Mouse (Mus musculus): ENCODE measurements around the gene 1600014C10Rik. TPM values are rescaled to one million over a fixed set of nuclear protein-coding genes. Genes with fewer than 3 reads are reported as not detected.

The 1600014C10Rik gene
- polyA plus RNA-seq, 1 experiment, result 5.3 TPM

DNA sequence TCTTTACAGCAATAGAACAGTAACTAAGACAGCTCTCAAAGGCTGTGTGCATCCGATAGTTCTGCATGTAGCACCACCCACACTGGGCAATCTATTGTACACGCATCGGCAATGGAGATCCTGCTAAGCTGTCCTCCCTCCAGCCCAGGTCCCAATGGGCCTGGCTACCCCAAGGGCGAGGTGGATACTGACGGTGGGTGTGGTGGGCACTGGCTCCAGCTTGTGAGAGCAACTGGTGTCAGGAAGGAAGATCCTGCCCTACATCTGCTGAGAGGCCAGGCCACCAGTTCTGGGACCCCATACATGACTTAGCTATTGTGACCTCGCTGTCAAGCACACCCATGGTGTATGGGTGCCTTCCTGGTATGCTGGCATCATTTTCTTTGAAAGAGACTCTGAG is 32.7 kb downstream of the 1600014C10Rik start:
- no peaks in the 10 kb centered on the region for H3K9me3 ChIP-seq (replicated peaks; ENCODE audit: control insufficient read depth, insufficient read depth, low read length, poor library complexity, severe bottlenecking)
- no peak overlapping the region for H3K4me3 ChIP-seq (ENCODE audit: low read depth, low read length)
- no peaks in the 10 kb centered on the region for H3K4me1 ChIP-seq (ENCODE audit: control insufficient read depth, insufficient read depth, low read length)
- no peaks in the 10 kb centered on the region for H3K36me3 ChIP-seq (ENCODE audit: control insufficient read depth, insufficient read depth, low read length, poor library complexity, severe bottlenecking)
- TF ChIP-seq POLR2A (IDR thresholded peaks at IDR 0.05; ENCODE audit: insufficient read depth, low read length) (no peak), CTCF (IDR thresholded peaks at IDR 0.05; ENCODE audit: low read depth, low read length) (no peak), EP300 (IDR thresholded peaks at IDR 0.05; ENCODE audit: insufficient read depth, low read depth, low read length) (no peak)
- H3K9ac ChIP-seq (ENCODE audit: low read depth, poor library complexity, severe bottlenecking), result no peak overlapping the region
- no peak overlapping the region for H3K27ac ChIP-seq (ENCODE audit: insufficient read depth, low read length)
- no peaks in the 10 kb centered on the region for H3K27me3 ChIP-seq (ENCODE audit: control insufficient read depth, insufficient read depth, low read length, poor library complexity, severe bottlenecking)

DNA sequence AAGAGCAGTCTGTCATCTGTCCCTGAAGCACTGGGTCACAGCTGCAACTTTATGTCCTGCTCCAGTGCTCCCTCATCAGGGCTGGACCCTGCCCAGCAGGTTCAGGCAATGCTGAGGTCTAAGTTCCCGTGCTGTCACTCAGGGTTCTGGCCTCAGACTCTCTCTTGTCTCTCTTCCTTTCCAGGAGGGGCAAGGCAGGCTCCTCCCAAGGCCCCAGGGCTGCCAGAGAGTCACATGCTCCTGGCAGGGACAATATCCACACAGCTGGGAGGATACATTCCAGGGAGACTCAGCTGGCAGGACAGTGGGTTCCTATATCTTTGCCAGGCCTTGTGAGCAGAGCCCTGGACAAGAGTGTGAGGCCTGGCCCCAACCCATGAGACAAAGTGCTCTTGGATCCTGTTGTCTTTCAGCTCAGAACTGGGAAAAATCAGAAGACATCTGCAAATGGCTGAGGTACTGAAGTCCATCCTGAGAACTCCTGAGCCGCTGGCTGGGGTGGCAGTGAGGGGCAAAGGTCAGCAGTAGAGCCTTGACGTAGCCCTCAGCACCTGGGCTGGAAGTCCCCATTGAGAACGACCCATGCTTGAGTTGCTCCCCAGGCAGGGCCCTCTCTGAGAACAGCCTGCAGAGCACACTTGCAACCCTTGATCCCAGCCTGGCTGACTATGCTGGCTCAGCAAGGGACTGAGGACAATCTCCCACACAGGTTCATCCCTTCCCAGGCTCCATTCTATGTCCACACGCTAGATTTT is 34.6 kb downstream of the 1600014C10Rik start:
- no peaks in the 10 kb centered on the region for H3K36me3 ChIP-seq (ENCODE audit: control insufficient read depth, insufficient read depth, low read length, poor library complexity, severe bottlenecking)
- TF ChIP-seq CTCF (IDR thresholded peaks at IDR 0.05; ENCODE audit: low read depth, low read length) (no peak), EP300 (IDR thresholded peaks at IDR 0.05; ENCODE audit: insufficient read depth, low read depth, low read length) (no peak), POLR2A (IDR thresholded peaks at IDR 0.05; ENCODE audit: insufficient read depth, low read length) (no peak)

DNA sequence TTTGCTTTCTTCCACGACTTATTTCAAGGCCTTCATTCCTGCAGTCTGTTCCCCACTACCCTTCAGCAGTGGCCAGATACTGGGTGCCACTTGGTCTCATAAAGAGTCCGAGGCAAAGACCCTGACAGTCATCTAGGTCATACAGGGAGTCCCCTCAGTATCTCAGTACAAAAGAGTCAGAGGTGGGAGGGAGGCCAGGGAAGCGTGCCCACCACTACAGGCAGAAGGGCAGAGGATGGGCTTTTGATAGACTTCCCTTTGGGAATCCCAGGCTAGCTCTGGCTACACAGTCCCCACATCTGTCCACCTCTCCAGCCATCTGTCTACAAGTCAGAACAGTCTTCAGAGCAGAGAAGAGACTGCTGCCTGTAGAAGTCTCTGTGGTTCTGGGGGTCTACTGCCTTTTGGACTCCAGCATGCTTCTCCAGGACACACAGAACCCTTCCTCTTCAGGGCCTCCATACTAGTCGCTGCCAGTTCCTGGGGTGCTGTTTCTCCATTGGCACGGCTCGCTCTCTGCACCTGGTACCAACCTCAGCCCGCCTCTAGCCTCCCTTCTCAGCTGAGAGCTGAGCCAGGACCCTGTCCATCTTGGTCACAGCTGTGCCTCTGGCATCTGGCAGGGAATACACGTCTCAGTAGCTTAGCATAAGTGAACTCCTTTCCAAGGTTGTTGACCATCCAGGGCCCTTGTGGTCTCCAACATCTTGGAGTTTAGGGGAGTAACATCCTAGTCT is 35.8 kb downstream of the 1600014C10Rik start:
- TF ChIP-seq POLR2A (IDR thresholded peaks at IDR 0.05; ENCODE audit: insufficient read depth, low read length), result no peak
- Histone ChIP-seq H3K9ac (ENCODE audit: low read depth, poor library complexity, severe bottlenecking) (no peak overlapping the region), H3K4me1 (ENCODE audit: control insufficient read depth, insufficient read depth, low read length) (no peaks in the 10 kb centered on the region), H3K36me3 (ENCODE audit: control insufficient read depth, insufficient read depth, low read length, poor library complexity, severe bottlenecking) (no peaks in the 10 kb centered on the region), H3K4me3 (ENCODE audit: low read depth, low read length) (no peak overlapping the region), H3K27me3 (ENCODE audit: control insufficient read depth, insufficient read depth, low read length, poor library complexity, severe bottlenecking) (no peaks in the 10 kb centered on the region), H3K9me3 (replicated peaks; ENCODE audit: control insufficient read depth, insufficient read depth, low read length, poor library complexity, severe bottlenecking) (no peaks in the 10 kb centered on the region), H3K27ac (ENCODE audit: insufficient read depth, low read length) (no peak overlapping the region)

More for the DNA sequence above, 34.6 kb downstream of the 1600014C10Rik start:
- Histone ChIP-seq H3K27ac (ENCODE audit: insufficient read depth, low read length) (no peak overlapping the region), H3K4me3 (ENCODE audit: low read depth, low read length) (no peak overlapping the region), H3K27me3 (ENCODE audit: control insufficient read depth, insufficient read depth, low read length, poor library complexity, severe bottlenecking) (no peaks in the 10 kb centered on the region), H3K4me1 (ENCODE audit: control insufficient read depth, insufficient read depth, low read length) (no peaks in the 10 kb centered on the region), H3K9ac (ENCODE audit: low read depth, poor library complexity, severe bottlenecking) (no peak overlapping the region), H3K9me3 (replicated peaks; ENCODE audit: control insufficient read depth, insufficient read depth, low read length, poor library complexity, severe bottlenecking) (no peaks in the 10 kb centered on the region)

DNA sequence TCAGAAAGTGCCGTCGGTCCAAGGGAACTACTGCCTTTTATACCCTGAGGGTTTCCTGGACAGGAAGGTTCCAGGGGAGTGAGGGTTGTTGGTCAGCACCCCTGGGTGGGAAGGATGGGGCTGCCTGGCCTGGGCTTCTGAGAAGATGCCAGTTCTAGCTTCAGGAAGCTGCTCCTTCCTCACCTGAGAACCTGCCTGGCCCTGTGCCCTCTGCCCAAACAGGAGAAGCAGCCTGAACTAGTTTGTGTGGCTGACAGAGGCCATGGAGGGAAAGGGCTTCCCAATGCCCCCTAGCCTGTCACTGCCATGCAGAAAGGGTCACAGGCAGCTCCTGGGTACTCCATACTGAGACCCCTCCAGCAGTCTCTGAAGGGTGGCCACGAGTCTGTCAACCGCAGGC is 36.5 kb downstream of the 1600014C10Rik start:
- TF ChIP-seq CTCF (IDR thresholded peaks at IDR 0.05; ENCODE audit: low read depth, low read length), result no peak
- H3K36me3 ChIP-seq (ENCODE audit: control insufficient read depth, insufficient read depth, low read length, poor library complexity, severe bottlenecking), result no peaks in the 10 kb centered on the region

DNA sequence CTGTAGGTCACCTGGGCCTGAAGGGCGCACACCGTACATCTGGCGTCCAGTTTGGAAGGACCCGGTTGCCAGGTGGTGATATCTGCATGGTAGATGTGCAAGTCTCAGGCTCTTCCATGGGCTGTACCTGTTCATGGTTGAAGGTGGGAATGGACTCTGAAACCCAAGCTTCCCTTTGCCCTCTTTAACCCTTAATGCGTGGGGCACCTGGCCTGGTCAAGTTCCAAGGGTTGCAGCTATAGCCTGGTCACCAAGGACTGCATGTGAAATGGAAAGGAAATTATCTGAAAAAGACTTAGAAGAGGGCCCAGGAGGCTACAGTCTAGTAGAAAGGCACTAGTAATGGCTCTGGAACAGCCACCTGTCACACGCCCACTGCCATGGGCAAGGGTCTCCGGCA is 37.8 kb downstream of the 1600014C10Rik start:
- no peak overlapping the region for H3K27ac ChIP-seq (ENCODE audit: insufficient read depth, low read length)
- H3K9ac ChIP-seq (ENCODE audit: low read depth, poor library complexity, severe bottlenecking), result no peak overlapping the region
- no peak overlapping the region for H3K4me3 ChIP-seq (ENCODE audit: low read depth, low read length)
- TF ChIP-seq EP300 (IDR thresholded peaks at IDR 0.05; ENCODE audit: insufficient read depth, low read depth, low read length), result no peak
- no peak for TF ChIP-seq CTCF (IDR thresholded peaks at IDR 0.05; ENCODE audit: low read depth, low read length)
- no peak for TF ChIP-seq POLR2A (IDR thresholded peaks at IDR 0.05; ENCODE audit: insufficient read depth, low read length)
- peaks cover 3% of the 10 kb centered on the region for H3K4me1 ChIP-seq (ENCODE audit: control insufficient read depth, insufficient read depth, low read length)
- H3K9me3 ChIP-seq (replicated peaks; ENCODE audit: control insufficient read depth, insufficient read depth, low read length, poor library complexity, severe bottlenecking), result no peaks in the 10 kb centered on the region
- no peaks in the 10 kb centered on the region for H3K27me3 ChIP-seq (ENCODE audit: control insufficient read depth, insufficient read depth, low read length, poor library complexity, severe bottlenecking)
- no peaks in the 10 kb centered on the region for H3K36me3 ChIP-seq (ENCODE audit: control insufficient read depth, insufficient read depth, low read length, poor library complexity, severe bottlenecking)

More for the DNA sequence above, 36.5 kb downstream of the 1600014C10Rik start:
- H3K9ac ChIP-seq (ENCODE audit: low read depth, poor library complexity, severe bottlenecking), result no peak overlapping the region
- H3K27ac ChIP-seq (ENCODE audit: insufficient read depth, low read length), result no peak overlapping the region
- no peaks in the 10 kb centered on the region for H3K9me3 ChIP-seq (replicated peaks; ENCODE audit: control insufficient read depth, insufficient read depth, low read length, poor library complexity, severe bottlenecking)
- no peak overlapping the region for H3K4me3 ChIP-seq (ENCODE audit: low read depth, low read length)
- H3K27me3 ChIP-seq (ENCODE audit: control insufficient read depth, insufficient read depth, low read length, poor library complexity, severe bottlenecking), result no peaks in the 10 kb centered on the region
- no peaks in the 10 kb centered on the region for H3K4me1 ChIP-seq (ENCODE audit: control insufficient read depth, insufficient read depth, low read length)
